ENCODE assay signal across 10 mouse cellular contexts in the genomic region with DNA sequence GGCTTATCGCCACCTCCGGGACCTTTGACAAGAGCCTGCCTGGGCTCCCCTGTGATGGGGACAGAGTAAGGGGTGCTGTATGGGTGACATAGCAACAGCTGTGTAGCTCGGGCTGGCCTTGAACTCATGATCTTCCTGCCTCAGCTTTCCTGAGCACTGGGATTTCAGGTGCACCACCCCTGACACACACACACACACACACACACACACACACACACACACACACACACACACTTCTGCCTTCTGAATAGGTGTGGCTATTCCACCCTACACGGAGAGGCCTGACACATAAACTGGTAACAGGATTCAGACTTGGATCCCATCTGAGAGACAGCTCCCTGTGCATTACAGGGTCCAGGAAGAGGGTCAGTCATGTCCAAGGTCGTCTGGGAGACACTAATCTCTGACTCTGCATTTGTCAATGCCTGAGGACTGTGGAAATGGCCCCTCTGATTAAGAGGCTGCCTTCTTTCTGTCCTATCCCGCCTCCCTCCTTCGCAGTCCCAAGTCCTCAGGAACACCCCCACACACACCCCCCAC. TPM values are rescaled to one million over a fixed set of nuclear protein-coding genes. Genes with fewer than 3 reads are reported as not detected.
DNase-seq lines count a peak whose midpoint lies in the region; ATAC-seq and TF ChIP-seq lines count a peak whose summit lies in the region.
"Had no signal": no experiment of that assay in that cellular context is flagged by ENCODE, and none has a peak within 500 bp of the region (broad histone marks: within the 10 kb centered on the region; RNA-seq: fewer than 3 reads in every experiment).

No protein-coding gene starts in this region.

- intact Hi-C loops in left cerebral cortex, postnatal 10 days (cut with DNase I), result no loop called here

- ATAC-seq in limb, embryonic 11.5 days (ENCODE audit: insufficient number of reproducible peaks, low FRiP score, low TSS enrichment, low read depth), result no peak

- H3K36me3 ChIP-seq in kidney, adult 2 months (ENCODE audit: control insufficient read depth, insufficient read depth, low read length), result no peaks in the 10 kb centered on the region
- H3K36me3 ChIP-seq in limb, embryonic 11.5 days (ENCODE audit: control insufficient read depth, insufficient read depth, low read length), result no peaks in the 10 kb centered on the region

- 60% methylated on average over 7 of the region's 7 CpGs for WGBS in kidney, adult 2 months
- WGBS in limb, embryonic 11.5 days, result 57% methylated on average over 7 of the region's 7 CpGs

- H3K9me3 ChIP-seq in limb, embryonic 11.5 days (ENCODE audit: control insufficient read depth, low read length), result no peaks in the 10 kb centered on the region

- TF ChIP-seq POLR2A in kidney, adult 2 months (IDR thresholded peaks at IDR 0.05; ENCODE audit: low read depth, low read length), result no peak

- peaks cover 3% of the 10 kb centered on the region for H3K4me1 ChIP-seq in kidney, adult 2 months (ENCODE audit: control insufficient read depth, insufficient read depth, low read length)
- H3K4me1 ChIP-seq in limb, embryonic 11.5 days (ENCODE audit: control insufficient read depth, insufficient read depth, low read length), result peaks cover 45% of the 10 kb centered on the region

- no peak overlapping the region for H3K9ac ChIP-seq in limb, embryonic 11.5 days (ENCODE audit: low read length)

- no peak overlapping the region for H3K4me3 ChIP-seq in kidney, adult 2 months (ENCODE audit: insufficient read depth, low read depth, low read length)
- H3K4me3 ChIP-seq in limb, embryonic 11.5 days (ENCODE audit: low read depth, low read length), result no peak overlapping the region
- H3K4me3 ChIP-seq: erythroblast, embryonic 14.5 days had no signal

- H3K27ac ChIP-seq in kidney, adult 2 months (ENCODE audit: insufficient read depth, low read depth, low read length), result peak overlapping the region; percentile 60
- peak overlapping the region; percentile 32; the same call in 1 of the 2 replicates for H3K27ac ChIP-seq in limb, embryonic 11.5 days (replicated peaks; ENCODE audit: low read depth, low read length)

- TF ChIP-seq CTCF in kidney, adult 2 months (conservative IDR thresholded peaks at IDR 0.05; ENCODE audit: insufficient read depth, insufficient read length, low read depth, low read length), result no peak

- no peak for DNase-seq in kidney, adult 2 months
- no peak for DNase-seq in kidney, adult 11 months
- DNase-seq in A20 (ENCODE audit: low read depth, low spot score) (peak; percentile 50), MN1 (ENCODE audit: low spot score) (peak; percentile 72)
- no peak for DNase-seq in limb, embryonic 11.5 days (ENCODE audit: low spot score)
- no peak for DNase-seq in left cerebral cortex, postnatal 10 days (ENCODE audit: extremely low spot score in 1 of 2, low spot score in 2 of 2)
- DNase-seq in right cerebral cortex, postnatal 36 days (ENCODE audit: low spot score in 2 of 2), result no peak
- DNase-seq in right cerebral cortex, postnatal 14 days, result no peak
- DNase-seq: retina, postnatal 1 day had no signal

- H3K27me3 ChIP-seq in kidney, adult 2 months (replicated peaks; ENCODE audit: control insufficient read depth, insufficient read depth, low read length), result no peaks in the 10 kb centered on the region
- no peaks in the 10 kb centered on the region for H3K27me3 ChIP-seq in limb, embryonic 11.5 days (ENCODE audit: control insufficient read depth, insufficient read depth, low read length)

- no peak overlapping the region for H3K4me2 ChIP-seq in limb, embryonic 11.5 days (ENCODE audit: low read depth, severe bottlenecking)

RNA-seq across cellular contexts. Expression of gene Dnajb12, which starts 29.5 kb away (rescaled TPM):
- 85.8 and 87.3 TPM in 2 replicates for polyA plus RNA-seq in kidney, adult 2 months (2012; rRNA removed)
- polyA plus RNA-seq in limb, embryonic 11.5 days (2014; fragmentation: Nextera tagmentation; extraction: Ambion mirVana), result 22.5 and 23.8 TPM in 2 replicates
- total RNA-seq in left cerebral cortex, postnatal 10 days (2021), result 10 to 100 TPM; 44.9 to 47.1 TPM

RNA-seq across cellular contexts. Expression of gene Ddit4, which starts 42.8 kb away (rescaled TPM):
- 21.1 and 21.6 TPM in 2 replicates for polyA plus RNA-seq in kidney, adult 2 months (2012; rRNA removed)
- 6.8 and 10.2 TPM in 2 replicates for polyA plus RNA-seq in limb, embryonic 11.5 days (2014; fragmentation: Nextera tagmentation; extraction: Ambion mirVana)
- total RNA-seq in left cerebral cortex, postnatal 10 days (2021), result 10 to 100 TPM; 52.2 to 67.8 TPM

Comparison
In these comparisons a context has a peak if more than half of its experiments do, and no peak if none do; other contexts are left out.
1. DNase-seq: peak in A20 (single experiment) and MN1 (single experiment); none in kidney, adult 2 months (single experiment), kidney, adult 11 months (single experiment), limb, embryonic 11.5 days (single experiment), left cerebral cortex, postnatal 10 days (0 of 2), right cerebral cortex, postnatal 36 days (0 of 2) and right cerebral cortex, postnatal 14 days (single experiment).